32 mouse cellular contexts compared by ENCODE assay signal in the genomic region with DNA sequence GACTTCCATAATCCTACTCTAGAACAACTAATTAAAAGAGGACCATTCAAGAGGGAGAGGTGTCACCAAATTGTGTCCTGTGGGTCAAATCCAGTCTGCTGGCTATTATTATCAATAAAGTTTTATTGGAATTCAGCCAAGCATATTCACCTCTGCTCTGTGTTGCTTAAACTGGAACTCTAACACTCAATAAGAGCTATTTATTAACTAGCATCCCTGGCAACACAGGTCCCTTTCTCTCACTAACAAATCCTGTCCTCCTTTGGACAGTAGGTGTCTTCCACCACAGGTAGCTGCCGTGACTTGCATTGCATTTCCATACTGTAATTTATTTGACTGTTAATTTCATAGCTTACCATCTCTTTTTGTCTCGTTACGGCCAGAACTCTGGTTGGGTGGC. TPM values are rescaled to one million over a fixed set of nuclear protein-coding genes. Genes with fewer than 3 reads are reported as not detected.
DNase-seq lines count a peak whose midpoint lies in the region; ATAC-seq and TF ChIP-seq lines count a peak whose summit lies in the region.
"Had no signal": no experiment of that assay in that cellular context is flagged by ENCODE, and none has a peak within 500 bp of the region (broad histone marks: within the 10 kb centered on the region; RNA-seq: fewer than 3 reads in every experiment).

No protein-coding gene starts in this region.

- no peaks in the 10 kb centered on the region for H3K27me3 ChIP-seq in intestine, embryonic 15.5 days (replicated peaks)
- no peaks in the 10 kb centered on the region for H3K27me3 ChIP-seq in intestine, postnatal 0 days (replicated peaks; ENCODE audit: control insufficient read depth, insufficient read depth, low read length)
- no peaks in the 10 kb centered on the region for H3K27me3 ChIP-seq in kidney, embryonic 15.5 days
- no peaks in the 10 kb centered on the region for H3K27me3 ChIP-seq in liver, embryonic 16.5 days (ENCODE audit: control insufficient read depth, insufficient read depth, low read depth, low read length)
- no peaks in the 10 kb centered on the region for H3K27me3 ChIP-seq in liver, embryonic 12.5 days (replicated peaks)
- H3K27me3 ChIP-seq in liver, postnatal 0 days (ENCODE audit: insufficient read depth, low read length): no peaks in the 10 kb centered on the region
- H3K27me3 ChIP-seq: embryonic facial prominence, embryonic 13.5 days; hindbrain, embryonic 15.5 days; limb, embryonic 15.5 days; midbrain, embryonic 15.5 days; neural tube, embryonic 12.5 days; Patski had no signal

- no peak overlapping the region for H3K4me2 ChIP-seq in intestine, embryonic 15.5 days (replicated peaks)
- H3K4me2 ChIP-seq in intestine, postnatal 0 days (replicated peaks; ENCODE audit: low read depth): no peak overlapping the region
- no peak overlapping the region for H3K4me2 ChIP-seq in kidney, embryonic 15.5 days
- H3K4me2 ChIP-seq in liver, embryonic 16.5 days (ENCODE audit: low read depth, low read length): no peak overlapping the region
- no peak overlapping the region for H3K4me2 ChIP-seq in liver, embryonic 12.5 days
- peak overlapping the region; percentile 13; the same call in 1 of the 2 replicates for H3K4me2 ChIP-seq in liver, postnatal 0 days (ENCODE audit: low read depth, low read length)
- H3K4me2 ChIP-seq: embryonic facial prominence, embryonic 13.5 days; hindbrain, embryonic 15.5 days; limb, embryonic 15.5 days; lung, embryonic 14.5 days; midbrain, embryonic 15.5 days; neural tube, embryonic 12.5 days had no signal

- no peak for TF ChIP-seq CTCF in intestine, postnatal 0 days (IDR thresholded peaks at IDR 0.05; ENCODE audit: low read depth)
- no peak for TF ChIP-seq CTCF in liver, postnatal 0 days (IDR thresholded peaks at IDR 0.05; ENCODE audit: low read depth)

- no peak overlapping the region for H3K27ac ChIP-seq in intestine, embryonic 15.5 days
- H3K27ac ChIP-seq in intestine, postnatal 0 days (ENCODE audit: low read depth, low read length): no peak overlapping the region
- 0 out of 2 replicates have a peak overlapping the region, but pooled peaks have one; percentile 56 for H3K27ac ChIP-seq in kidney, embryonic 15.5 days
- no peak overlapping the region for H3K27ac ChIP-seq in liver, embryonic 16.5 days (ENCODE audit: low read length)
- H3K27ac ChIP-seq in liver, embryonic 12.5 days: no peak overlapping the region
- peak overlapping the region; percentile 39; the same call in 1 of the 2 replicates for H3K27ac ChIP-seq in liver, postnatal 0 days (ENCODE audit: low read depth)
- H3K27ac ChIP-seq: embryonic facial prominence, embryonic 13.5 days; forebrain, embryonic 10.5 days; hindbrain, embryonic 10.5 days; hindbrain, embryonic 15.5 days; limb, embryonic 10.5 days; limb, embryonic 15.5 days; midbrain, embryonic 15.5 days; neural tube, embryonic 12.5 days had no signal

- WGBS in intestine, embryonic 15.5 days: 77% methylated on average over 3 of the region's 3 CpGs
- WGBS in intestine, postnatal 0 days: 71% methylated on average over 3 of the region's 3 CpGs
- WGBS in kidney, embryonic 15.5 days: 85% methylated on average over 3 of the region's 3 CpGs
- 70% methylated on average over 3 of the region's 3 CpGs for WGBS in liver, embryonic 16.5 days (ENCODE audit: insufficient replicate concordance)
- WGBS in liver, embryonic 12.5 days (ENCODE audit: insufficient replicate concordance): 71% methylated on average over 3 of the region's 3 CpGs
- WGBS in liver, postnatal 0 days (ENCODE audit: insufficient replicate concordance): 76% methylated on average over 3 of the region's 3 CpGs

- no peak for TF ChIP-seq EP300 in liver, postnatal 0 days (IDR thresholded peaks at IDR 0.05; ENCODE audit: low read depth)

- H3K4me3 ChIP-seq in intestine, embryonic 15.5 days (replicated peaks): no peak overlapping the region
- H3K4me3 ChIP-seq in intestine, postnatal 0 days (ENCODE audit: low read depth, low read length): no peak overlapping the region
- H3K4me3 ChIP-seq in kidney, embryonic 15.5 days (replicated peaks): no peak overlapping the region
- H3K4me3 ChIP-seq in liver, embryonic 16.5 days (ENCODE audit: low read depth, low read length): no peak overlapping the region
- no peak overlapping the region for H3K4me3 ChIP-seq in liver, embryonic 12.5 days
- no peak overlapping the region for H3K4me3 ChIP-seq in liver, postnatal 0 days (ENCODE audit: low read depth, low read length)
- H3K4me3 ChIP-seq: embryonic facial prominence, embryonic 13.5 days; forebrain, embryonic 10.5 days; hindbrain, embryonic 10.5 days; hindbrain, embryonic 15.5 days; limb, embryonic 10.5 days; limb, embryonic 15.5 days; midbrain, embryonic 15.5 days; myocyte; neural tube, embryonic 12.5 days had no signal

- H3K9me3 ChIP-seq in intestine, embryonic 15.5 days: no peaks in the 10 kb centered on the region
- H3K9me3 ChIP-seq in intestine, postnatal 0 days (ENCODE audit: control insufficient read depth): no peaks in the 10 kb centered on the region
- H3K9me3 ChIP-seq in kidney, embryonic 15.5 days (replicated peaks): no peaks in the 10 kb centered on the region
- H3K9me3 ChIP-seq in liver, embryonic 16.5 days (replicated peaks; ENCODE audit: control insufficient read depth, low read length): no peaks in the 10 kb centered on the region
- no peaks in the 10 kb centered on the region for H3K9me3 ChIP-seq in liver, embryonic 12.5 days (replicated peaks)
- H3K9me3 ChIP-seq in liver, postnatal 0 days (ENCODE audit: low read length): no peaks in the 10 kb centered on the region
- H3K9me3 ChIP-seq: embryonic facial prominence, embryonic 13.5 days; forebrain, embryonic 10.5 days; hindbrain, embryonic 10.5 days; hindbrain, embryonic 15.5 days; limb, embryonic 10.5 days; limb, embryonic 15.5 days; midbrain, embryonic 15.5 days; neural tube, embryonic 12.5 days had no signal

- no peaks in the 10 kb centered on the region for H3K36me3 ChIP-seq in intestine, embryonic 15.5 days
- no peaks in the 10 kb centered on the region for H3K36me3 ChIP-seq in intestine, postnatal 0 days (ENCODE audit: control insufficient read depth, insufficient read depth)
- no peaks in the 10 kb centered on the region for H3K36me3 ChIP-seq in kidney, embryonic 15.5 days
- H3K36me3 ChIP-seq in liver, embryonic 16.5 days (ENCODE audit: control insufficient read depth, insufficient read depth): no peaks in the 10 kb centered on the region
- no peaks in the 10 kb centered on the region for H3K36me3 ChIP-seq in liver, embryonic 12.5 days
- no peaks in the 10 kb centered on the region for H3K36me3 ChIP-seq in liver, postnatal 0 days (replicated peaks; ENCODE audit: insufficient read depth, low read length)
- H3K36me3 ChIP-seq: forebrain, embryonic 10.5 days; hindbrain, embryonic 10.5 days; hindbrain, embryonic 15.5 days; limb, embryonic 10.5 days; midbrain, embryonic 15.5 days; neural tube, embryonic 12.5 days had no signal

- DNase-seq in kidney, adult 18-20 months: no peak
- DNase-seq in liver, postnatal 0 days: no peak
- DNase-seq in adrenal gland, adult 18-20 months (ENCODE audit: low spot score in 2 of 2): no peak
- DNase-seq: adrenal gland, postnatal 25 days; cerebellum, adult 11-12 months; cerebellum, adult 9-11 months; gastrocnemius, postnatal 10 days; heart, postnatal 14 days; lung, embryonic 14.5 days; lung, postnatal 14 days; spleen, adult 18-20 months; thymus, postnatal 14 days had no signal

- H3K9ac ChIP-seq in intestine, embryonic 15.5 days: no peak overlapping the region
- H3K9ac ChIP-seq in intestine, postnatal 0 days (ENCODE audit: low read depth, low read length): no peak overlapping the region
- H3K9ac ChIP-seq in kidney, embryonic 15.5 days: no peak overlapping the region
- no peak overlapping the region for H3K9ac ChIP-seq in liver, embryonic 16.5 days (ENCODE audit: low read depth, low read length)
- H3K9ac ChIP-seq in liver, embryonic 12.5 days: no peak overlapping the region
- no peak overlapping the region for H3K9ac ChIP-seq in liver, postnatal 0 days (replicated peaks)
- H3K9ac ChIP-seq: embryonic facial prominence, embryonic 13.5 days; hindbrain, embryonic 15.5 days; limb, embryonic 15.5 days; lung, embryonic 14.5 days; midbrain, embryonic 15.5 days; neural tube, embryonic 12.5 days had no signal

- peak; percentile 51; the same call in 1 of the 2 replicates for ATAC-seq in intestine, embryonic 15.5 days
- ATAC-seq in intestine, postnatal 0 days: no peak
- ATAC-seq in kidney, embryonic 15.5 days (replicated peaks; ENCODE audit: low FRiP score): 0 out of 2 replicates have a peak, but pooled peaks have one; percentile 60
- peak; percentile 81 for ATAC-seq in liver, embryonic 16.5 days (ENCODE audit: low read depth)
- ATAC-seq in liver, embryonic 12.5 days: no peak
- ATAC-seq in liver, postnatal 0 days: peak; percentile 89
- ATAC-seq: inflammation-experienced regulatory T-cells, adult 6 months; midbrain, embryonic 15.5 days; Patski had no signal

- no peaks in the 10 kb centered on the region for H3K4me1 ChIP-seq in intestine, embryonic 15.5 days (replicated peaks)
- no peaks in the 10 kb centered on the region for H3K4me1 ChIP-seq in intestine, postnatal 0 days (replicated peaks; ENCODE audit: control insufficient read depth, insufficient read depth, low read length)
- H3K4me1 ChIP-seq in kidney, embryonic 15.5 days: peaks cover 5% of the 10 kb centered on the region; the same call in 1 of the 2 replicates
- no peaks in the 10 kb centered on the region for H3K4me1 ChIP-seq in liver, embryonic 16.5 days (ENCODE audit: control insufficient read depth, low read depth, low read length)
- H3K4me1 ChIP-seq in liver, embryonic 12.5 days: peaks cover 4% of the 10 kb centered on the region; the same call in 1 of the 2 replicates
- H3K4me1 ChIP-seq in liver, postnatal 0 days (ENCODE audit: insufficient read depth): peaks cover 6% of the 10 kb centered on the region; the same call in 1 of the 2 replicates
- H3K4me1 ChIP-seq: embryonic facial prominence, embryonic 13.5 days; forebrain, embryonic 10.5 days; hindbrain, embryonic 10.5 days; hindbrain, embryonic 15.5 days; limb, embryonic 10.5 days; midbrain, embryonic 15.5 days; neural tube, embryonic 12.5 days had no signal

RNA-seq across cellular contexts. Expression of a gene that starts 36.3 kb away (rescaled TPM):
- not detected in 2 replicates for polyA plus RNA-seq in intestine, embryonic 15.5 days (2015; fragmentation: Nextera tagmentation; extraction: Ambion mirVana)
- polyA plus RNA-seq in intestine, postnatal 0 days (2015; fragmentation: Nextera tagmentation; extraction: Ambion mirVana): not detected in 2 replicates
- polyA plus RNA-seq in kidney, embryonic 15.5 days (2015; fragmentation: Nextera tagmentation; extraction: Ambion mirVana): 0.42 TPM in 1 of 2 replicates, not detected in the other
- 0.13 and 0.20 TPM in 2 replicates for polyA plus RNA-seq in liver, embryonic 16.5 days (2015; fragmentation: Nextera tagmentation; extraction: Ambion mirVana)
- polyA plus RNA-seq in liver, embryonic 12.5 days (2016; fragmentation: Nextera tagmentation; extraction: Ambion mirVana): not detected in 2 replicates
- not detected in 2 replicates for polyA plus RNA-seq in liver, postnatal 0 days (2015; fragmentation: Nextera tagmentation; extraction: Ambion mirVana)
- not detected for total RNA-seq in adrenal gland, adult 18-20 months (2021)
- total RNA-seq: granulocyte monocyte progenitor cell, adult 5-6 weeks; heart, postnatal 14 days; layer of hippocampus, postnatal 25 days had no signal
- polyA plus RNA-seq: forebrain, embryonic 10.5 days; heart, embryonic 14.5 days; hindbrain, embryonic 10.5 days; inflammation-experienced regulatory T-cells, adult 6 months; lung, embryonic 14.5 days; midbrain, embryonic 15.5 days; neural tube, embryonic 12.5 days; stomach, embryonic 16.5 days had no signal

Comparison
In these comparisons a context has a peak if more than half of its experiments do, and no peak if none do; other contexts are left out.
1. ATAC-seq: peak in intestine, embryonic 15.5 days (single experiment), kidney, embryonic 15.5 days (single experiment), liver, embryonic 16.5 days (single experiment) and liver, postnatal 0 days (single experiment); none in intestine, postnatal 0 days (single experiment) and liver, embryonic 12.5 days (single experiment).
2. H3K27ac ChIP-seq: peak in kidney, embryonic 15.5 days (single experiment) and liver, postnatal 0 days (single experiment); none in intestine, embryonic 15.5 days (single experiment), intestine, postnatal 0 days (single experiment), liver, embryonic 16.5 days (single experiment) and liver, embryonic 12.5 days (single experiment).